Mouse (Mus musculus) stomach, postnatal 0 days (tissue): ENCODE measurements around the gene Panx3.

Experiments
- CTCF ChIP-seq: IDR thresholded peaks from 2 replicates; pipeline ENCODE4 v1.5.1; 2016; ENCODE audit warnings: antibody characterized with exemption, low read depth, mild to moderate bottlenecking, moderate library complexity
- EP300 ChIP-seq: optimal IDR thresholded peaks from 2 replicates; pipeline ENCODE3; 2016; ENCODE audit warnings: antibody characterized with exemption

DNA sequence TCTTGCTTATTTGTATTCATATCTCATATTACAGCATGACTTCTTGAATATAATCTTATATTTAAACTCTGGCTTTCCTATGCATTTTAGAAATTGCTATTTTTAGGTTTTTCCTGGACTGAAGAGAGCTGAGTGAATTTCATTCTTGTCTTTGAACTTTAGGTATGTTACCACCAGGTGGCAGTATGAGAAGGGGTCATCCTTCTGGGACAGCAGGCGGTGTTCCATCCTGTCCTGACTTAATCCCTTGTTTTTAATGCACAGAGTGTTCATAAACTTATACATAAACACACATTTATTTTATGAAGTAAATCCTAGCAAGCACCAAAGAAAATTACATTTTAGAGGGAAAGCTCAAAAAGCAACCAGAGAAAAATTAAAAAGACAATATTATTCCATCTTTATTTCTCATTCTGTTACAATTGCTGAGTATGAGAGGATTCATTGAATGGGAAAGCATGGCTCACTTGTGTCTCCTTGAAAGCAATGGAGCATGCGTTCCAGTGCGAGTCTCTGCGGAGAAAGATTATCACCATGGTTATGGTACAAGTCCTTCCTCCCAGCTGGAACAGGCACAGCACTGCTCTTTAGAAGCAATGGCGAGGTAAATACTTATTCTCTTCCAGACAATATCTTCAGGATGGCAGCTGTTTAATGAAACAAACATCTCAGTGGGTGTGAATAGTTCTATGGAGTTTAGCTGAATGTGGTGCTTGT, 21.1 kb upstream of the Panx3 start:
- TF ChIP-seq CTCF (peak; percentile 76), EP300 (no peak)
